Mouse (Mus musculus) ES-E14 (cell line): Measurements from ENCODE around the gene Myl3. TPM values are rescaled to one million over a fixed set of nuclear protein-coding genes. Genes with fewer than 3 reads are reported as not detected.

Experiments used
- DNase-seq: peaks from one replicate; pipeline ENCODE4 v3.0.0-alpha.2; 2013; ENCODE audit warnings: low read depth, low spot score
- H3K27ac ChIP-seq: 2 replicates; pipeline ENCODE4 v1.5.1; 2012; ENCODE audit warnings: low read depth, mild to moderate bottlenecking, low read length, moderate library complexity, mixed read lengths; ENCODE audit not compliant: poor library complexity, insufficient read depth, severe bottlenecking
- H3K36me3 ChIP-seq: 2 replicates; pipeline ENCODE4 v1.6.1; 2012; ENCODE audit warnings: mild to moderate bottlenecking, low read length, moderate library complexity, mixed read lengths; ENCODE audit not compliant: control insufficient read depth, poor library complexity, insufficient read depth, severe bottlenecking
- H3K4me1 ChIP-seq, 2 experiments: fragments of 150-350 bp in 1 of 2; sonication (generic) in 1 of 2; 2 replicates each; pipeline ENCODE4 v1.6.1; 2012; ENCODE audit warnings: low read length in 2 of 2, mild to moderate bottlenecking in 1 of 2, mixed read lengths in 1 of 2; ENCODE audit not compliant: control insufficient read depth in 2 of 2, insufficient read depth in 2 of 2, poor library complexity in 1 of 2
- H3K4me3 ChIP-seq, 2 experiments: fragments of 150-350 bp in 1 of 2; sonication (generic) in 1 of 2; 2 replicates each; pipeline ENCODE4 v1.5.1; 2012; ENCODE audit warnings: low read length in 2 of 2, low read depth in 1 of 2, mild to moderate bottlenecking in 1 of 2, mixed read lengths in 1 of 2; ENCODE audit not compliant: insufficient read depth in 1 of 2, poor library complexity in 1 of 2, severe bottlenecking in 1 of 2
- H3K9ac ChIP-seq: 2 replicates; pipeline ENCODE4 v1.6.1; 2012; ENCODE audit warnings: low read depth, mild to moderate bottlenecking, low read length, mixed read lengths; ENCODE audit not compliant: poor library complexity, insufficient read depth, severe bottlenecking
- H3K9me3 ChIP-seq: fragments of 150-350 bp; sonication (generic); 2 replicates; pipeline ENCODE4 v1.6.1; 2012; ENCODE audit warnings: low read depth, mild to moderate bottlenecking, low read length; ENCODE audit not compliant: control insufficient read depth, insufficient read depth
- CHD2 ChIP-seq: IDR thresholded peaks from 2 replicates; pipeline ENCODE4 v1.6.1; 2014; ENCODE audit warnings: mild to moderate bottlenecking, low read depth, low read length, inconsistent platforms
- HCFC1 ChIP-seq: IDR thresholded peaks from 2 replicates; pipeline ENCODE4 v1.6.1; 2012; ENCODE audit warnings: low read length, inconsistent platforms, borderline replicate concordance; ENCODE audit not compliant: insufficient read depth
- MAFK ChIP-seq: IDR thresholded peaks from 2 replicates; pipeline ENCODE4 v1.6.1; 2014; ENCODE audit warnings: mild to moderate bottlenecking, low read depth, low read length, inconsistent platforms; ENCODE audit not compliant: insufficient read depth
- ZC3H11A ChIP-seq: IDR thresholded peaks from 2 replicates; pipeline ENCODE4 v1.6.1; 2012; ENCODE audit warnings: low read depth, mild to moderate bottlenecking, inconsistent platforms, low read length, borderline replicate concordance
- ZNF384 ChIP-seq: IDR thresholded peaks from 2 replicates; pipeline ENCODE4 v1.6.1; 2012; ENCODE audit warnings: low read depth, low read length, inconsistent platforms
- in situ Hi-C, 2 experiments: fragments of 600-800 bp; cut with MboI; formaldehyde crosslinking; loops; one replicate each; pipeline ENCODE4 v1.15.1; 2025; ENCODE audit warnings: low sequenced_read_pairs in 2 of 2, inconsistent platforms in 1 of 2; ENCODE audit not compliant: unreplicated experiment in 2 of 2
- total RNA-seq: library from RNA; depleted of rRNA; stranded (reverse); fragments of 300-350 nt; gene quantifications from 2 replicates; pipeline ENCODE4 v1.2.3, GENCODE M21; 2012

Gene Myl3
- total RNA-seq, 1 experiment = 0.89 TPM

DNA sequence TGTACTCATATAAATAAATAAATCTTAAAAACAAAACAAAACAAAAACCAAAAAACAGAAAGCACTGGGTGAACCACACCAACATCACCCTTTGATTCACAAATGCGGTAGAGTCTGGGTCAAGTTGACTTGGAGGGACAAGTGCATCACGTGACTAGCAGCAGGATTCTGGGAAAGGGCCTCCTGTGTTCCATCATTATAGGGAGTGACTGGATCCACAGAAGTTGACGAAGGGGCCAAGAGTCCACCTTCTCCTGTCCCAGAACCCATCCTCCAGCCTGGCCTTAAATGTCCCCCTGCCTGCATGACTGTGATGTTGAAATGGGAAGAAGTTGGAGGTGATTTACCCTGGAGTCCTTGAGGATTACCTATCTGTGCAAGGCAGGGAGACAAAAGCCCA lies 22.9 kb upstream of the Myl3 start:
- Histone ChIP-seq H3K27ac (no peak overlapping the region), H3K4me3 (no peak overlapping the region), H3K36me3 (peaks cover 5% of the 10 kb centered on the region; the same call in 1 of the 2 replicates), H3K9me3 (no peaks in the 10 kb centered on the region), H3K9ac (no peak overlapping the region), H3K4me1 (no peaks in the 10 kb centered on the region)
- no peak for DNase-seq
- in situ Hi-C loops = loop anchor here in 1 of 2 experiments (10.0 kb wide), 1 partner anchor 156 kb away; the partner anchor contains the start of gene Als2cl
- TF ChIP-seq MAFK (no peak), HCFC1 (no peak), ZNF384 (no peak), ZC3H11A (no peak), CHD2 (no peak)

DNA sequence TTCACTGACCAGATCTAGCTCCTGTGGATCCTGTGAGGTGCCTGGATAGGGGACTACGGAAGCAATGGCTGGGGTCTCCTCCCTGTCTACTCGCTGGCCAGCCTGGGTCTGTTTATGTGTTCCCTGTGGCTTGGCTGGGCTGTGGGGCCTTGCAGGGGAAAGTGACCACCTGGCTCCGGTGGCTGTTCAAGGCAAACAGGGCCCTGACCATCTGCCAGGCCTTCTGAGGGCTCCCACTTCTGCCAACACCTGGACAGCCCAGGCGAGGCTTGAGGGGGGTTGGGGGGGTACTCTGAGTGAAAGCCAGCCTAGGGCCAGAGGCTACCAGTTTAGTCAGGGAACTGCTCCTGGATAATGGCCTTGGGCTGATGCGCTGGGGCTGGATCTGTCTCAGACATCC lies 21.7 kb upstream of the Myl3 start:
- in situ Hi-C loops = loop anchor here in 1 of 2 experiments (10.0 kb wide), 1 partner anchor 155 kb away; the partner anchor contains the start of gene Als2cl
- Histone ChIP-seq H3K9ac (no peak overlapping the region), H3K9me3 (no peaks in the 10 kb centered on the region), H3K4me1 (no peaks in the 10 kb centered on the region; a peak in 1 of 4 replicates), H3K27ac (no peak overlapping the region), H3K4me3 (no peak overlapping the region), H3K36me3 (peaks cover 4% of the 10 kb centered on the region; the same call in 1 of the 2 replicates)
- no peak for DNase-seq
- TF ChIP-seq ZC3H11A (no peak), MAFK (no peak), ZNF384 (no peak), HCFC1 (no peak), CHD2 (no peak)

DNA sequence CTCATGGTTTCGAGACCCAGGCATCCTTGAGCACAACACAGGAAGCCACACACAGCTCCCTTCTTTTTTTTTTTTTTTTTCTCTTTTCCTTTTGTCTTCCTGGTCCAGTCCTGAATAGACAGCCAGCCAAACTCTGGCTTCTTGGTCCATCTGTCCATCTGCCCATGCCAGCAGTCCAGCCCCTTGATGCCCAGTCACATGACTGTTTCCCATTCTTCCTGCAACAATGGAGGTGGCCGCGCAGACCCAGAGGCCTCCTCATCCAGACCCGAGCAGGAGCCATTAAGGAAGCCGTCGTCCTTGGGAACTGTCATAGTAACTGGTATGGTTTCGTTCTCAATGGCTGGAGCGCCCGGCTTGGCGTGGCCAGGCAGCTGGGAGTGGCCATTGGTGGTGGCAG lies 19.6 kb upstream of the Myl3 start:
- Histone ChIP-seq H3K27ac (no peak overlapping the region), H3K4me1 (peaks cover 3 to 10% of the 10 kb centered on the region in 2 experiments; a peak in 2 of 4 replicates), H3K36me3 (no peaks in the 10 kb centered on the region), H3K9me3 (no peaks in the 10 kb centered on the region), H3K9ac (no peak overlapping the region), H3K4me3 (no peak overlapping the region)
- in situ Hi-C loops = no loop called here
- no peak for DNase-seq
- TF ChIP-seq MAFK (no peak), ZC3H11A (no peak), CHD2 (no peak), ZNF384 (no peak), HCFC1 (no peak)

DNA sequence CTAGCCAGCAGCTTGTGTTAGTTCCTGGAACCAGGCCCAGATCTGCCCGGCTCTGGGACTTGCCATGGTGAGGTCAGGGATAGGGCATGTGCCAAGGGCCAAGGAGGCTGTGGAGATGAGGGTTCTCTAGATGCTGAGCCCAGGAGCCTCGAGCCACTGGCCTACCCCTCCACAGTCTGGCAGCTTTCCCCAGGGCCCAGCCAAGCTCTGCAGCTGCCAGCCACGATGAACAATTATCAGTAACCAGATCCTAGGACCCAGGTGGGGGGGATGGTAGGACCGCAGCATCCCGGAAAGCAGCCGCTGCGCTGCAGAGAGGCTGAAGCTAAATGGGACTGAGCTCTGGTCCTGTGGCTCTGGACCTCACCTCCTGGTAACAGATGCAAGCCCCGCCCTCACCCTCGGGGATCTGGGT lies 15.9 kb upstream of the Myl3 start:
- in situ Hi-C loops = no loop called here
- Histone ChIP-seq H3K4me1 (peaks cover 3 to 16% of the 10 kb centered on the region in 2 experiments; a peak in 2 of 4 replicates), H3K9me3 (no peaks in the 10 kb centered on the region), H3K27ac (no peak overlapping the region), H3K9ac (no peak overlapping the region), H3K4me3 (no peak overlapping the region), H3K36me3 (no peaks in the 10 kb centered on the region)
- DNase-seq = no peak
- TF ChIP-seq ZC3H11A = no peak
- no peak for TF ChIP-seq CHD2
- no peak for TF ChIP-seq ZNF384
- TF ChIP-seq MAFK = no peak
- no peak for TF ChIP-seq HCFC1

DNA sequence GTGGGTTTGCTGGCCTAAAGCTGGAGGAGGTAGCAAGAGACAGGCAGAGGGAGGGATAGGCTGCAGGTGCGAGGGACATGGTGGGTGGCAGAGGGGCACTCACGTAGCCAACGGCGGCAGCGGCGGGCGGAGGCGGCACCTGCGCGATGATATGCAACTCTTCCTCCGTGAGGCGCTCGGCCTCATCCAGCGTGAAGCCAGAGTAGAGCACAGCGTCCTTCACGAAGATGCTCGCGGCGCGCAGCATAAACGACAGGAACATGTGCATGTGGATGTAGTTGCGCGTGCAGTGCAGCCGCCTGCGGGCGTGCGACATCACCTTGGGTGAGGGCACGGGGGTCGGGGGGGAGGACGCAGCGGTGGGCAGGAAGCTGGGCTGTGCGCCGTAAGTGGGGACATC lies 14.8 kb upstream of the Myl3 start:
- Histone ChIP-seq H3K9ac (no peak overlapping the region), H3K4me3 (peak overlapping the region; percentile 53 to 54; a peak in 3 of 4 replicates), H3K4me1 (peaks cover 3 to 16% of the 10 kb centered on the region in 2 experiments; a peak in 2 of 4 replicates), H3K9me3 (no peaks in the 10 kb centered on the region), H3K27ac (no peak overlapping the region), H3K36me3 (no peaks in the 10 kb centered on the region)
- TF ChIP-seq HCFC1 (no peak), ZNF384 (no peak), CHD2 (no peak), ZC3H11A (no peak), MAFK (no peak)
- DNase-seq = no peak
- in situ Hi-C loops = no loop called here
